Mouse (Mus musculus) lung, adult 2 months (tissue): ENCODE data around the gene Slc6a12. TPM values are rescaled to one million over a fixed set of nuclear protein-coding genes. Genes with fewer than 3 reads are reported as not detected.

ENCODE experiments used
- DNase-seq: peaks from one replicate; pipeline ENCODE4 v3.0.0; 2022
- H3K4me1 ChIP-seq: fragments of 200-500 bp; 2 replicates; pipeline ENCODE4 v1.6.1; 2011; ENCODE audit warnings: low read length; ENCODE audit not compliant: control insufficient read depth, insufficient read depth
- H3K4me3 ChIP-seq: fragments of 200-500 bp; replicated peaks from 2 replicates; pipeline ENCODE3; 2011; ENCODE audit warnings: low read depth, mild to moderate bottlenecking, control low read depth, low read length; ENCODE audit errors: extremely low read depth
- CTCF ChIP-seq: fragments of 200-500 bp; IDR thresholded peaks from 2 replicates; pipeline ENCODE4 v1.5.1; 2011; ENCODE audit warnings: mild to moderate bottlenecking, low read length, control low read depth; ENCODE audit not compliant: insufficient read depth
- POLR2A ChIP-seq: fragments of 200-500 bp; IDR thresholded peaks from 2 replicates; pipeline ENCODE4 v1.6.1; 2011; ENCODE audit warnings: low read depth, mild to moderate bottlenecking, control low read depth, low read length, borderline replicate concordance; ENCODE audit errors: extremely low read depth
- WGBS: fragments of 180-500 bp; shearing (Covaris S2); methylation state at CpG from one replicate; pipeline ENCODE4 v1.1.7; 2018; 5-methylcytosine and 5-hydroxymethylcytosine counted together
- polyA plus RNA-seq: library from polyadenylated mRNA; depleted of rRNA; stranded (reverse); fragments of >200 nt; gene quantifications from 2 replicates; pipeline ENCODE4 v1.2.3, GENCODE M21; 2012

Slc6a12 gene
- polyA plus RNA-seq, 1 experiment = 0.66 TPM

GRCm38 (mm10) chr6:121322381-121323110 lies 20.3 kb upstream of the Slc6a12 start:
- 82% methylated on average over 9 of the region's 9 CpGs for WGBS
- no peak overlapping the region for H3K4me3 ChIP-seq
- TF ChIP-seq CTCF (no peak), POLR2A (no peak)
- H3K4me1 ChIP-seq = no peaks in the 10 kb centered on the region
- no peak for DNase-seq

GRCm38 (mm10) chr6:121325298-121325697 lies 17.6 kb upstream of the Slc6a12 start:
- Histone ChIP-seq H3K4me1 (no peaks in the 10 kb centered on the region), H3K4me3 (no peak overlapping the region)
- no peak for DNase-seq
- TF ChIP-seq POLR2A = no peak
- no peak for TF ChIP-seq CTCF
- WGBS = 73% methylated on average over 2 of the region's 3 CpGs

GRCm38 (mm10) chr6:121325740-121326139 lies 17.1 kb upstream of the Slc6a12 start:
- no peak for DNase-seq
- H3K4me1 ChIP-seq = no peaks in the 10 kb centered on the region
- TF ChIP-seq POLR2A (no peak), CTCF (no peak)
- 52% methylated on average over 9 of the region's 9 CpGs for WGBS
- no peak overlapping the region for H3K4me3 ChIP-seq

- DNase-seq = no peak
- no peak for TF ChIP-seq POLR2A
- no peak for TF ChIP-seq CTCF
- H3K4me3 ChIP-seq = no peak overlapping the region
- 45% methylated on average over 10 of the region's 10 CpGs for WGBS
- no peaks in the 10 kb centered on the region for H3K4me1 ChIP-seq
Measured at GRCm38 (mm10) chr6:121326486-121327069, 16.3 kb upstream of the Slc6a12 start.

GRCm38 (mm10) chr6:121328417-121328884 lies 14.4 kb upstream of the Slc6a12 start:
- DNase-seq = no peak
- Histone ChIP-seq H3K4me1 (no peaks in the 10 kb centered on the region), H3K4me3 (no peak overlapping the region)
- no peak for TF ChIP-seq CTCF
- TF ChIP-seq POLR2A = no peak
- WGBS = 58% methylated on average over 9 of the region's 9 CpGs

- no peak for DNase-seq
- TF ChIP-seq POLR2A = no peak
- no peak for TF ChIP-seq CTCF
- Histone ChIP-seq H3K4me1 (no peaks in the 10 kb centered on the region), H3K4me3 (no peak overlapping the region)
- 26% methylated on average over 10 of the region's 10 CpGs for WGBS
Measured at GRCm38 (mm10) chr6:121329848-121330508, 12.9 kb upstream of the Slc6a12 start.

GRCm38 (mm10) chr6:121335841-121336240 lies 7.0 kb upstream of the Slc6a12 start:
- DNase-seq = no peak
- H3K4me1 ChIP-seq = no peaks in the 10 kb centered on the region
- 80% methylated on average over 9 of the region's 9 CpGs for WGBS
- TF ChIP-seq CTCF = no peak
- no peak for TF ChIP-seq POLR2A
- H3K4me3 ChIP-seq = no peak overlapping the region

GRCm38 (mm10) chr6:121336558-121336957 lies 6.3 kb upstream of the Slc6a12 start:
- 45% methylated on average over 8 of the region's 8 CpGs for WGBS
- Histone ChIP-seq H3K4me3 (no peak overlapping the region), H3K4me1 (no peaks in the 10 kb centered on the region)
- no peak for TF ChIP-seq POLR2A
- TF ChIP-seq CTCF = no peak
- no peak for DNase-seq

GRCm38 (mm10) chr6:121337229-121337628 lies 5.6 kb upstream of the Slc6a12 start:
- Histone ChIP-seq H3K4me1 (no peaks in the 10 kb centered on the region), H3K4me3 (no peak overlapping the region)
- no peak for DNase-seq
- TF ChIP-seq CTCF (no peak), POLR2A (no peak)
- WGBS = 91% methylated on average over 9 of the region's 9 CpGs
